Mouse (Mus musculus) kidney, postnatal 14 days (tissue): ENCODE results near the gene Bckdha.
A peak's percentile ranks its signal among the peaks of the same experiment; 100 is the strongest.

ENCODE experiments used
- DNase-seq: peaks from one replicate; pipeline ENCODE4 v3.0.0; 2022; ENCODE audit warnings: mixed read lengths

The Bckdha gene

GRCm38 (mm10) chr7:25611501-25611900 lies 47.3 kb downstream of the Bckdha start:
- no peak for DNase-seq

GRCm38 (mm10) chr7:25610056-25610455 lies 48.7 kb downstream of the Bckdha start:
- DNase-seq = no peak

- DNase-seq = peak; percentile 81
Observed at GRCm38 (mm10) chr7:25607196-25607595, 51.6 kb downstream of the Bckdha start.

GRCm38 (mm10) chr7:25606625-25607063 lies 52.1 kb downstream of the Bckdha start:
- no peak for DNase-seq

GRCm38 (mm10) chr7:25601346-25601745 lies 57.4 kb downstream of the Bckdha start:
- DNase-seq = no peak

GRCm38 (mm10) chr7:25600666-25601065 lies 58.1 kb downstream of the Bckdha start:
- no peak for DNase-seq

- peak; percentile 81 for DNase-seq
Observed at GRCm38 (mm10) chr7:25599663-25600062, 59.1 kb downstream of the Bckdha start.

- DNase-seq = no peak
Observed at GRCm38 (mm10) chr7:25593859-25594258, 64.9 kb downstream of the Bckdha start.

- no peak for DNase-seq
Observed at GRCm38 (mm10) chr7:25591226-25591625, 67.6 kb downstream of the Bckdha start.

GRCm38 (mm10) chr7:25585351-25586204 lies 73.2 kb downstream of the Bckdha start:
- no peak for DNase-seq

GRCm38 (mm10) chr7:25584651-25585050 lies 74.1 kb downstream of the Bckdha start:
- no peak for DNase-seq

GRCm38 (mm10) chr7:25582301-25582810 lies 76.4 kb downstream of the Bckdha start:
- DNase-seq = no peak
